Mouse (Mus musculus): ENCODE results near the gene Olfr1440. TPM values are rescaled to one million over a fixed set of nuclear protein-coding genes. Genes with fewer than 3 reads are reported as not detected.

Olfr1440 gene
- polyA plus RNA-seq, 1 experiment from 2014 or later: not detected

GRCm38 (mm10) chr19:12439581-12439980, 52.5 kb downstream of the Olfr1440 start:
- H3K27ac ChIP-seq (ENCODE audit: low read depth, low read length): no peak overlapping the region
- H3K9me3 ChIP-seq (ENCODE audit: control insufficient read depth): no peaks in the 10 kb centered on the region
- H3K9ac ChIP-seq (ENCODE audit: low read depth, low read length): no peak overlapping the region
- no peaks in the 10 kb centered on the region for H3K27me3 ChIP-seq (replicated peaks; ENCODE audit: control insufficient read depth, insufficient read depth, low read length)
- H3K4me3 ChIP-seq (ENCODE audit: low read depth, low read length): no peak overlapping the region
- no peak for TF ChIP-seq CTCF (IDR thresholded peaks at IDR 0.05; ENCODE audit: low read depth)
- ATAC-seq: no peak
- no peaks in the 10 kb centered on the region for H3K4me1 ChIP-seq (replicated peaks; ENCODE audit: control insufficient read depth, insufficient read depth, low read length)
- H3K36me3 ChIP-seq (ENCODE audit: control insufficient read depth, insufficient read depth): no peaks in the 10 kb centered on the region
- no peak overlapping the region for H3K4me2 ChIP-seq (replicated peaks; ENCODE audit: low read depth)
- 45% methylated on average over 1 of the region's 1 CpGs for whole genome bisulfite sequencing

- no peaks in the 10 kb centered on the region for H3K9me3 ChIP-seq (ENCODE audit: control insufficient read depth)
- no peak for TF ChIP-seq CTCF (IDR thresholded peaks at IDR 0.05; ENCODE audit: low read depth)
- WGBS: 57% methylated on average over 5 of the region's 5 CpGs
Measured at GRCm38 (mm10) chr19:12440103-12440725, 53.1 kb downstream of the Olfr1440 start.

GRCm38 (mm10) chr19:12442560-12442959, 55.5 kb downstream of the Olfr1440 start:
- H3K9me3 ChIP-seq (ENCODE audit: control insufficient read depth): no peaks in the 10 kb centered on the region
- no peaks in the 10 kb centered on the region for H3K36me3 ChIP-seq (ENCODE audit: control insufficient read depth, insufficient read depth)
- no peak overlapping the region for H3K4me3 ChIP-seq (ENCODE audit: low read depth, low read length)
- H3K4me2 ChIP-seq (replicated peaks; ENCODE audit: low read depth): no peak overlapping the region
- no peaks in the 10 kb centered on the region for H3K4me1 ChIP-seq (replicated peaks; ENCODE audit: control insufficient read depth, insufficient read depth, low read length)
- H3K27me3 ChIP-seq (replicated peaks; ENCODE audit: control insufficient read depth, insufficient read depth, low read length): no peaks in the 10 kb centered on the region
- no peak overlapping the region for H3K27ac ChIP-seq (ENCODE audit: low read depth, low read length)
- ATAC-seq: no peak
- H3K9ac ChIP-seq (ENCODE audit: low read depth, low read length): no peak overlapping the region
- WGBS: 75% methylated on average over 4 of the region's 4 CpGs
- TF ChIP-seq CTCF (IDR thresholded peaks at IDR 0.05; ENCODE audit: low read depth): no peak

More at GRCm38 (mm10) chr19:12440103-12440725, 53.1 kb downstream of the Olfr1440 start:
- no peak for ATAC-seq
- H3K36me3 ChIP-seq (ENCODE audit: control insufficient read depth, insufficient read depth): no peaks in the 10 kb centered on the region
- H3K27me3 ChIP-seq (replicated peaks; ENCODE audit: control insufficient read depth, insufficient read depth, low read length): no peaks in the 10 kb centered on the region
- H3K4me2 ChIP-seq (replicated peaks; ENCODE audit: low read depth): no peak overlapping the region
- H3K4me3 ChIP-seq (ENCODE audit: low read depth, low read length): no peak overlapping the region
- H3K9ac ChIP-seq (ENCODE audit: low read depth, low read length): no peak overlapping the region
- no peaks in the 10 kb centered on the region for H3K4me1 ChIP-seq (replicated peaks; ENCODE audit: control insufficient read depth, insufficient read depth, low read length)
- no peak overlapping the region for H3K27ac ChIP-seq (ENCODE audit: low read depth, low read length)

GRCm38 (mm10) chr19:12445014-12445413, 57.9 kb downstream of the Olfr1440 start:
- no peak for ATAC-seq
- H3K4me2 ChIP-seq (replicated peaks; ENCODE audit: low read depth): no peak overlapping the region
- H3K27me3 ChIP-seq (replicated peaks; ENCODE audit: control insufficient read depth, insufficient read depth, low read length): no peaks in the 10 kb centered on the region
- WGBS: 79% methylated on average over 3 of the region's 3 CpGs
- H3K4me1 ChIP-seq (replicated peaks; ENCODE audit: control insufficient read depth, insufficient read depth, low read length): no peaks in the 10 kb centered on the region
- H3K9ac ChIP-seq (ENCODE audit: low read depth, low read length): no peak overlapping the region
- no peak overlapping the region for H3K4me3 ChIP-seq (ENCODE audit: low read depth, low read length)
- no peaks in the 10 kb centered on the region for H3K36me3 ChIP-seq (ENCODE audit: control insufficient read depth, insufficient read depth)
- H3K27ac ChIP-seq (ENCODE audit: low read depth, low read length): no peak overlapping the region
- no peaks in the 10 kb centered on the region for H3K9me3 ChIP-seq (ENCODE audit: control insufficient read depth)
- no peak for TF ChIP-seq CTCF (IDR thresholded peaks at IDR 0.05; ENCODE audit: low read depth)

Other genes with a start within 250 kb of the Olfr1440 start
- 0.05 TPM in 1 of 2 replicates, not detected in the other for gene Olfr1555-ps1, start 217.2 kb upstream of the Olfr1440 start, polyA plus RNA-seq (2015; fragmentation: Nextera tagmentation; extraction: Ambion mirVana)
- gene Olfr1431, start 186.6 kb upstream of the Olfr1440 start, polyA plus RNA-seq (2015; fragmentation: Nextera tagmentation; extraction: Ambion mirVana): not detected in 2 replicates
- gene Olfr1432, start 154.7 kb upstream of the Olfr1440 start, polyA plus RNA-seq (2015; fragmentation: Nextera tagmentation; extraction: Ambion mirVana): not detected in 2 replicates
- not detected in 2 replicates for gene Olfr262, start 145.6 kb upstream of the Olfr1440 start, polyA plus RNA-seq (2015; fragmentation: Nextera tagmentation; extraction: Ambion mirVana)
- not detected in 2 replicates for gene Olfr235, start 126.2 kb upstream of the Olfr1440 start, polyA plus RNA-seq (2015; fragmentation: Nextera tagmentation; extraction: Ambion mirVana)
- gene Olfr1434, start 107.4 kb upstream of the Olfr1440 start, polyA plus RNA-seq (2015; fragmentation: Nextera tagmentation; extraction: Ambion mirVana): not detected in 2 replicates
- gene Olfr1436, start 88.1 kb upstream of the Olfr1440 start, polyA plus RNA-seq (2015; fragmentation: Nextera tagmentation; extraction: Ambion mirVana): not detected in 2 replicates
- not detected in 2 replicates for gene Olfr1437, start 62.2 kb upstream of the Olfr1440 start, polyA plus RNA-seq (2015; fragmentation: Nextera tagmentation; extraction: Ambion mirVana)
- not detected in 2 replicates for gene Olfr1438-ps1, start 51.4 kb upstream of the Olfr1440 start, polyA plus RNA-seq (2015; fragmentation: Nextera tagmentation; extraction: Ambion mirVana)
- not detected in 2 replicates for gene Olfr1441, start 30.2 kb downstream of the Olfr1440 start, polyA plus RNA-seq (2015; fragmentation: Nextera tagmentation; extraction: Ambion mirVana)
- gene Pfpl, start 40.6 kb downstream of the Olfr1440 start, polyA plus RNA-seq (2015; fragmentation: Nextera tagmentation; extraction: Ambion mirVana): not detected in 2 replicates
- 2.2 and 2.7 TPM in 2 replicates for gene Mpeg1, start 73.5 kb downstream of the Olfr1440 start, polyA plus RNA-seq (2015; fragmentation: Nextera tagmentation; extraction: Ambion mirVana)
- 4.9 and 5.5 TPM in 2 replicates for gene Dtx4, start 114.2 kb downstream of the Olfr1440 start, polyA plus RNA-seq (2015; fragmentation: Nextera tagmentation; extraction: Ambion mirVana)
- 6.2 and 6.8 TPM in 2 replicates for gene Fam111a, start 158.5 kb downstream of the Olfr1440 start, polyA plus RNA-seq (2015; fragmentation: Nextera tagmentation; extraction: Ambion mirVana)
- gene Gm4952, start 212.7 kb downstream of the Olfr1440 start, polyA plus RNA-seq (2015; fragmentation: Nextera tagmentation; extraction: Ambion mirVana): 0.13 TPM in 1 of 2 replicates, not detected in the other
- gene Glyat, start 246.0 kb downstream of the Olfr1440 start, polyA plus RNA-seq (2015; fragmentation: Nextera tagmentation; extraction: Ambion mirVana): 2.8 and 3.5 TPM in 2 replicates

All from intestine, postnatal 0 days (tissue).